Mouse (Mus musculus) layer of hippocampus, adult 2 months (tissue): Measurements from ENCODE around the gene Cap2. TPM values are rescaled to one million over a fixed set of nuclear protein-coding genes. Genes with fewer than 3 reads are reported as not detected.

Experiments used
- DNase-seq, 2 experiments: peaks; one replicate each; pipeline ENCODE4 v3.0.0; 2022; ENCODE audit warnings: low spot score in 2 of 2
- H3K27ac ChIP-seq: fragments of 200-600 bp; 2 replicates; pipeline ENCODE4 v1.8.1; 2022
- H3K4me3 ChIP-seq: fragments of 200-600 bp; 2 replicates; pipeline ENCODE4 v1.8.1; 2022; ENCODE audit warnings: mild to moderate bottlenecking
- CTCF ChIP-seq: fragments of 200-600 bp; conservative IDR thresholded peaks from 2 replicates; pipeline ENCODE4 v1.8.1; 2022; ENCODE audit warnings: antibody characterized with exemption, mild to moderate bottlenecking, moderate library complexity
- long read RNA-seq, 2 experiments: library from polyadenylated mRNA; stranded (forward); transcript quantifications; one replicate each; pipeline ENCODE4 v2.0.0; 2021; ENCODE audit warnings: borderline mapping rate in 2 of 2
- total RNA-seq, 2 experiments: library from RNA; stranded (reverse); gene quantifications; 2 replicates each; pipeline ENCODE4 v1.2.3; 2021

Cap2 gene
- 100 to 1,000 TPM; 216 to 220 TPM for total RNA-seq
- long read RNA-seq, experiment 1, transcript Cap2-201 (13 exons, 3,713 nt), result major isoform, 48 of 63 reads
- long read RNA-seq, experiment 1, partial matches to known transcripts, result 9 of 63 reads
- long read RNA-seq, experiment 1, other reads (novel, unspliced or antisense), result 6 of 63 reads
- long read RNA-seq, experiment 2, transcript Cap2-201 (13 exons, 3,713 nt), result major isoform, 55 of 90 reads
- long read RNA-seq, experiment 2, partial matches to known transcripts, result 18 of 90 reads
- long read RNA-seq, experiment 2, other reads (novel, unspliced or antisense), result 17 of 90 reads

DNA sequence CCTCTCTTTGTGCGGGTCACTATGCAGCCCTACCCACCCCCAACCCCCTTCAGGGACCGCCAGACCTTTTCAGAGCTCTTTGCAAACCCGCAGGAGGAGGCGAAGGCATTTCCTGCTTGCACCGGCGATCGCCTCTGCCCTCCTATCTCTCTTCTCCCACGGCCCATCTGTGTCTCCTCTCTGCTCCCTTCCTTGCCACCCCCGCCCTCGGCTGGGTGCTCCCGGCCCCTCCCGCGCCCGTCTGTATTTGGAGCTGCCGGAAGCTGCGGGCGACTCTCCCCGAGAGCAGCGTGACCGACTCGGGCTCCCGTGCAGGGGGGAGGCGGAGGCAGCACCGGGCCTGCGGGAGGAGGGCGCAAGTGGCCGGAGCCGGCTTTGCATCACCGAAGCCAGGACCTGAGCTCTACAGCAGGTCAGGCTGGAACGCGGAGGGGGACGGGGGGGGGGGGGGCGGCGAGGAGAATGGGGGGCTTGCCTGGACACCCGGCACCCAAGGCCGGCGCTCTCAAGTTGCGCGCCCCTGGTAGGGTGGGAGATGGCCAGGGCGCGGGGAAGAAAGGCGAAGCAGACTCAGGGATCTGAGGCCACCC lies at the start of gene Cap2:
Gene Cap2 (plus strand): TSS at position 49 of the 590 bp plus-strand sequence.
- peak; percentile 22 for TF ChIP-seq CTCF
- Histone ChIP-seq H3K4me3 (peak within 1 kb of the TSS; percentile 85), H3K27ac (peak within 1 kb of the TSS; percentile 97)
- DNase-seq, result peak; percentile 89

GRCm38 (mm10) chr13:46459546-46459945 lies 42.1 kb upstream of the Cap2 start:
- Histone ChIP-seq H3K4me3 (no peak overlapping the region), H3K27ac (no peak overlapping the region)
- no peak for DNase-seq
- no peak for TF ChIP-seq CTCF

DNA sequence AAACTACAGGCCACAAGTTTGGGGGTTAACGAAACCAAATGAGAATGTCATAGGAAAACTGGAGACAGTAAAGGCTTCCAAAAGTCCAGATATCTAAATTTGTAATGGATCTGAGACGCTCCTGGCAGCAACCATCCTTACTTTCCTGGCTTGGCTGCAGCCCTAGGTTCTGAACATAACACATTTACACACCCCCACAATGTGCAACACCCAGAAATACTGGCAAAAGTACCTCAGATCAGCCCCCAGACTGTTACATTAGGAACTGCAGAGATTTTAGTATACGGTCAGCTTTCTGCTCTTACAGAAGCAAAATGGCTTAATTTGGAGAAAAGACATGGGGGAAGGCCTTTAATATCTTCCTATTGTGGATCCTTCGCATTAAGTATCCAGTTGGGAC lies 39.4 kb upstream of the Cap2 start:
- peak; percentile 54 for TF ChIP-seq CTCF

DNA sequence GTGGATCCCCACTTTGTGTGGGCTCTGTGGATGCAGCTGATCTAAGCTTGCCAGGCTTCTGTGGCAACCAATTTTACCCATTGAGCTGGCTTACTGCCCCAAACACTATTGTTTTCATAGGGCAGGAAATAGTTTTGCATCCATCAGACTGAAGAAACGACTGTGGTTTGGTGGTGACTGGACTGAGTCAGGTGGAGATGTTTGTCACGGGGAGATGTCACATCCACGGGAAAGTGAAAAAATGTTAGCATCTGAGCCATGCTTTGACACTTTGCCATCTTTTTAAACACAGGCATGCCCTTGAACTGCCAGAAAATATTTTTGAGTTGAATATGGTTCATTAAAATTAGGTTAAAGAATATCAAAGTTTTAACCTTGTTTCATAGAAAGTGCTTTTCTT lies 37.9 kb upstream of the Cap2 start:
- Histone ChIP-seq H3K4me3 (no peak overlapping the region), H3K27ac (0 out of 2 replicates have a peak overlapping the region, but pooled peaks have one; percentile 43)
- TF ChIP-seq CTCF, result no peak
- no peak for DNase-seq

More for the DNA sequence above, 39.4 kb upstream of the Cap2 start:
- Histone ChIP-seq H3K27ac (no peak overlapping the region), H3K4me3 (no peak overlapping the region)
- peak; percentile 23 to 36 for DNase-seq

GRCm38 (mm10) chr13:46468251-46468650 lies 33.4 kb upstream of the Cap2 start:
- DNase-seq, result no peak
- Histone ChIP-seq H3K27ac (no peak overlapping the region), H3K4me3 (no peak overlapping the region)
- TF ChIP-seq CTCF, result no peak

DNA sequence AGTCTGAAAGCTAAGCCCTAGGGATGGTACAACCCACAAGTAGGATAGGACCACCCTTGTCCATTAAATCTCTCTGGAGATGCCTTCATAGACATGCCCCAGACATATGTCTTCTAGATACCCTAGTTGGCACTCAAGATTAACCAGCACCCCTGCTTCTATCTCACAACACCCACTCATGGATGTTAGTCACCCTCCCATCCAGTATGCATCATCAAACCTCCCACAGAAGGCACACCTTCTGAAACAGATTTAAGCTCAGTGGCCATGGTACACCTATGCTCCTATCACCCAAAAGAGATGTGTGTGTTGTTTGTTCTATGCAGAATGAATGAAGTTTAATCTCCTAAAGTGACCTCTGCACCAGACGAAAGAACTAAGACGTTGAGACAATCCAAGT lies 32.1 kb upstream of the Cap2 start:
- Histone ChIP-seq H3K4me3 (no peak overlapping the region), H3K27ac (no peak overlapping the region)
- TF ChIP-seq CTCF, result no peak
- no peak for DNase-seq

DNA sequence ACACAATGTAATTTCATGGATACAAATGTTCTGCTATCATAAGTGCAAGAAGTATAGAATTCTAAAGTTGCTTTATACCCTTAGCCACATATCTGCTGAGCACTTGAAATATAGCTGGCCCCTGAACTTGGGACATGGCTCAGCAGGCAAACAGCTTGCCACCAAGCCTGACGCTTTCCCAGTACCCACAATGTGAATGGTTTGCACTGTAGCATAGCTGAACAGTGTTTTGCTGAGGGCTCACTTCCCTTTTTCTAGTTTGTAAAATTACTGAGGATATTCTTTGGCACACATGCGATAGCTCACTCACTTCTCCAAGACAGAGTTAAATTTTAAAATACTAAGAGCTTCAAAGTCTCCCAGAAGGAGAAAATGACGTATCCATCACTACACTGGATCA lies 20.4 kb upstream of the Cap2 start:
- TF ChIP-seq CTCF, result no peak
- no peak for DNase-seq
- no peak overlapping the region for H3K4me3 ChIP-seq

GRCm38 (mm10) chr13:46485605-46486004 lies 16.0 kb upstream of the Cap2 start:
- no peak for TF ChIP-seq CTCF

More for the DNA sequence above, 20.4 kb upstream of the Cap2 start:
- no peak overlapping the region for H3K27ac ChIP-seq

DNA sequence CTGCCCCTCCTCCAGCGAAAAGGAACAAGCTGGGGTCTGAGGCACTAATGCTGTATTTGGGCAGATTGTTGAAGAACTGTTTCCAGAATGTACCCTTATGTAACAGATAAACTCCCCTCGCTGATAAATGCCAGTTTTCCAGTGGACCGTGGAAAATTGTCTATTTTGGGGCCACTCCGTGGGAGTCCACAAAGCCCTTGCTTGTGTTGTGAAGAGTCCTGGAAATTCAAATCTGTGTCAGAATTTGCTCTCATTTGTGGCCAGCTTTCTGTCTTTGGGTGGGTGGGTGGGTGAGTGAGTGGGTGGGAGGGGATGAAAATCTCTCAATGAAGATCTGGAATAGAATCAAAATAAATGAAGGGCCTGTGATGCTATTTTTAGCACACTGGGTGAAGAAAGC lies 13.5 kb upstream of the Cap2 start:
- TF ChIP-seq CTCF, result no peak
- DNase-seq, result no peak
- H3K4me3 ChIP-seq, result no peak overlapping the region
- H3K27ac ChIP-seq, result no peak overlapping the region

More at GRCm38 (mm10) chr13:46485605-46486004, 16.0 kb upstream of the Cap2 start:
- Histone ChIP-seq H3K27ac (no peak overlapping the region), H3K4me3 (no peak overlapping the region)
- DNase-seq, result no peak

- DNase-seq, result no peak
- no peak for TF ChIP-seq CTCF
- Histone ChIP-seq H3K27ac (peak overlapping the region; percentile 7; the same call in 1 of the 2 replicates), H3K4me3 (no peak overlapping the region)
Observed at GRCm38 (mm10) chr13:46490644-46491043, 11.0 kb upstream of the Cap2 start.

- TF ChIP-seq CTCF, result peak; percentile 49
- no peak for DNase-seq
- peak overlapping the region; percentile 97 for H3K27ac ChIP-seq
- peak overlapping the region; percentile 85 for H3K4me3 ChIP-seq
Observed at GRCm38 (mm10) chr13:46502390-46502891, 793 bp downstream of the Cap2 start.

DNA sequence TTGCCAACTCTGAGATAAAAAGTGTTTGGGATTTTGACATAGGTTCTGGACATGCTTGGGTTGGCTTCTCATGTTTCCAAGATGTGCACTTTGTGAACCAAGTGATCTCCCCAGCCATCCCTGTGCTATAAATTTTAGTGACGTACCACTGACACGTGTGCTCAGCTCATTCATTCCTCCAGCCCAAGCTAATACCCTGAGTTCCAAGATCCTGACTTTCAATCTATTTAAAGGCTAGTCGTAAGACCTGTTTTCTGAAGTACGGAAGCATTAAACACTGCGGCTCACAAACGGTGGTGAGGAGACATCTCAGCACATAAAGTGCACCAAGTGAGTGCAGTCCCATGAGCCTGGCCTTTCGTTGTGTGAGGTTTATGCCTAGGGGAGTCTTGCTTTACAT lies 6.3 kb downstream of the Cap2 start:
- DNase-seq, result no peak
- H3K4me3 ChIP-seq, result no peak overlapping the region
- no peak overlapping the region for H3K27ac ChIP-seq
- no peak for TF ChIP-seq CTCF

DNA sequence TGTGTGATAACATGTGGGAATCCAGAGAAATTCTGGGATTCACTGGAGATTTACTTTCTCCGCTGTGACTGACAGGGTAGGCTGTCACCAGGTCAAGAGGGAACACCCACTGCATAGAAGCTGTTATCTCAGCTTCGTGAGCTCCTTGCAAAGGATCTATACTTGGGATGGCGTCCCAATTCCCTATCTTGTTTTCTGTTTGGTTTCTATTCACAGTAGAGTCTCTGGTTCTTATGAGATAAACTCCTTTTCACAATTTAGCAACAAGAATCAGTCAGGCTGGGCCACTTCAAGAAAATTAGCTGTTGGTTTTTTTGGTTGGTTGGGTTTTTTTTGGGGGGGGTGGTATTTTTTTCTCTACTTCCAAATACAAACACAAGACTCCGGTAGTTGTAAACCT lies 7.2 kb downstream of the Cap2 start:
- TF ChIP-seq CTCF, result no peak
- Histone ChIP-seq H3K4me3 (no peak overlapping the region), H3K27ac (no peak overlapping the region)
- DNase-seq, result no peak

- DNase-seq, result no peak
- TF ChIP-seq CTCF, result no peak
Observed at GRCm38 (mm10) chr13:46510460-46510859, 8.8 kb downstream of the Cap2 start.

More at GRCm38 (mm10) chr13:46510460-46510859, 8.8 kb downstream of the Cap2 start:
- Histone ChIP-seq H3K4me3 (no peak overlapping the region), H3K27ac (no peak overlapping the region)
